Mouse (Mus musculus) forebrain, embryonic 13.5 days (tissue): ENCODE measurements at regions not wholly inside any gene's neighbourhood (a gene's known extent, or its start where the extent isn't known, plus 50 kb on each side); places are given as distances from the start of the nearest gene placed in this dataset.

Source experiments
- ATAC-seq: fragments of 200-750 bp; cut with Nextera tagmentation; 2 replicates; pipeline ENCODE4 v1.8.0; 2017
- H3K27ac ChIP-seq: fragments of 300-500 bp; sonication (generic); 2 replicates; pipeline ENCODE4 v1.5.1; 2015; ENCODE audit warnings: inconsistent platforms, mild to moderate bottlenecking, moderate library complexity
- H3K27me3 ChIP-seq: fragments of 300-500 bp; sonication (generic); 2 replicates; pipeline ENCODE4 v1.6.1; 2015; ENCODE audit warnings: mild to moderate bottlenecking, inconsistent platforms
- H3K36me3 ChIP-seq: fragments of 300-500 bp; sonication (generic); 2 replicates; pipeline ENCODE4 v1.6.1; 2015; ENCODE audit warnings: mild to moderate bottlenecking, inconsistent platforms; ENCODE audit not compliant: poor library complexity, severe bottlenecking
- H3K4me1 ChIP-seq: fragments of 300-500 bp; sonication (generic); 2 replicates; pipeline ENCODE4 v1.6.1; 2015; ENCODE audit warnings: inconsistent platforms
- H3K4me2 ChIP-seq: fragments of 300-500 bp; sonication (generic); 2 replicates; pipeline ENCODE4 v1.6.1; 2015; ENCODE audit warnings: inconsistent platforms, mild to moderate bottlenecking, moderate library complexity
- H3K4me3 ChIP-seq: fragments of 300-500 bp; sonication (generic); 2 replicates; pipeline ENCODE4 v1.5.1; 2015; ENCODE audit warnings: mild to moderate bottlenecking, inconsistent platforms
- H3K9ac ChIP-seq: fragments of 300-500 bp; sonication (generic); 2 replicates; pipeline ENCODE4 v1.6.1; 2015; ENCODE audit warnings: mild to moderate bottlenecking, inconsistent platforms
- H3K9me3 ChIP-seq: fragments of 300-500 bp; sonication (generic); replicated peaks from 2 replicates; pipeline ENCODE4 v1.6.1; 2016; ENCODE audit warnings: inconsistent platforms
- WGBS: fragments of 180-500 bp; shearing (Covaris S2); methylation state at CpG from one replicate; pipeline ENCODE4 v1.1.7; 2015; 5-methylcytosine and 5-hydroxymethylcytosine counted together

DNA sequence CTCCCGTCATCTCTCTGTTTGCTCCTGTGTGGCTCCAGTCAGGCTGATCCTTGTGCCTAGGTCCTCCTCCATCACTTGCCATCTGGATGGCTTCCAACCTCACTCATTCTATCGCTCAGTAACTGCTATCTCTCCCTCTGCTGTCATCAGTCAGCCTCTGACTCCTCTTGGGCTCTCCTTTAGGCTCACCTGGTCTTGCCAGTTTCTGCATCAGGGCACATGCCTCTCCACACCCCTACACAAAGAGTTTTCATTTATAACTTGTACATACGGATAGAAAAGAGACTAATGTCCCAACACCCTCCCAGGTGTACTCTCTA lies 2664.7 kb upstream of the Lrrc6 start:
- WGBS, result 82% methylated on average over 3 of the region's 3 CpGs
- no peak overlapping the region for H3K27ac ChIP-seq
- no peak overlapping the region for H3K4me3 ChIP-seq
- H3K4me1 ChIP-seq, result no peaks in the 10 kb centered on the region
- no peak overlapping the region for H3K4me2 ChIP-seq
- H3K9ac ChIP-seq, result no peak overlapping the region
- H3K27me3 ChIP-seq, result no peaks in the 10 kb centered on the region
- no peak for ATAC-seq
- H3K9me3 ChIP-seq, result no peaks in the 10 kb centered on the region
- H3K36me3 ChIP-seq, result no peaks in the 10 kb centered on the region

DNA sequence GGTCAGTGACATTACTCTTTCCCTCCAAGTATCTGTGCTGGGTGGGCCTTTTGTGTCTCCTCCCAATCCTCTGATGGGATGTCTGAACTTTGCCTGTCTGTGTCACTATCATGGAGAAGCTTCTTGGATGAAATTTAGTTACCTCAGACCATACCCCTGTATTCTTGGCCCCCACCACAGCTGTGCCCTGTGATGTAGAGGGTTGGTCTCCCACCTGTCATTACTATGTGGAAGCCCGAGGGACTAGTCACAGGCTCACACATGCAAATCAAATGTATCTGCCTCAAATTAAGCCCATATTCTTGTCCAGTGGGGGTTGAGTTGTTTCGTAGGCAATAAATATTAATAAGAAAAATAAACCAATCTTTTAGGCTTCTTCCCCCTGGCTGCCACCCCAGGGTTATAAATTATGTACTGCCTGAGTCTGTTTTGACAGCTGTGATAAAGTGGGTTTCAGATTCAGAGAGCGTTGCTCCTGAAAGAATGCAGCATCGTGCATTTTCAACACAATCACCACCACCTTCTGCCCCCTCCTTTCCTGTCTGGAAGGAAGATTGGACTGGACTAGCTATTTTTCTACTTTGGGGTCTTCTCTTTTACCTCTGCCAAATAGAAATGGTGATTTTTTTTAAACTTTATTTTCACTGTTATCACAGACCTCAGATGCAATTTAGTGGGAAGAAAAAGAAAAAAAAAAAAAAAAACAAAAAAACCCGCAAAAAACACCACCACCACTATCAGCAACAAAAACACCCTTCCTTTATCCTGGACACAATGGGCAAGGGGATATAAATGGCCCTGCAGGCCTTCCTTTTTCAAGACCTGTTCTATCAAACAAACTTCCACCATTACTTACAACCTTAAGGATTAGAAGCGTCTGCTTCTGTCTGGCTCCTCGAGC lies 2664.1 kb upstream of the Lrrc6 start:
- peak; percentile 70 for ATAC-seq
- Histone ChIP-seq H3K4me1 (no peaks in the 10 kb centered on the region), H3K9ac (no peak overlapping the region), H3K4me3 (no peak overlapping the region), H3K36me3 (no peaks in the 10 kb centered on the region), H3K27ac (no peak overlapping the region), H3K27me3 (no peaks in the 10 kb centered on the region), H3K9me3 (no peaks in the 10 kb centered on the region), H3K4me2 (no peak overlapping the region)
- WGBS, result 67% methylated on average over 7 of the region's 7 CpGs

DNA sequence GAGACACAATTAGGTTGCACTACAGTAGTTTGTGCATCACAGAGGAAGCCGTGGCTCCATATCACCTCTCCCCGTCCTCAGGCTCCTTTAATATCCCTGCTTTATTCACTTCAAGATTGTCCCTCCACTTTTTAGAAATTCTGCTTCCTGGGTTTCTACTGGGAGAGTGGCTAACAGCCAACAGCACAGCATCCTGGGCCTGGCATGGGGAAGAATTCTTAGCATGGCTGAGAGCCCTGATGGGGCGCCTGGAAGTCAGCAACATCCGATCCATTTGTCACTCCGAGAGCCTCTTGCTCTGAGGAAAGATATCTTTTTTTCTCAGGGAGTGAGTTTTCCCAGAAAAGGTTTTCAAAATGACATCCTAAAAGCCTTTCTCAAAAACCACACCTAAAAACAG lies 2660.3 kb upstream of the Lrrc6 start:
- WGBS, result 79% methylated on average over 5 of the region's 5 CpGs
- Histone ChIP-seq H3K9ac (no peak overlapping the region), H3K27ac (no peak overlapping the region), H3K4me1 (no peaks in the 10 kb centered on the region), H3K9me3 (no peaks in the 10 kb centered on the region), H3K4me3 (no peak overlapping the region), H3K36me3 (no peaks in the 10 kb centered on the region), H3K4me2 (no peak overlapping the region), H3K27me3 (no peaks in the 10 kb centered on the region)
- no peak for ATAC-seq

DNA sequence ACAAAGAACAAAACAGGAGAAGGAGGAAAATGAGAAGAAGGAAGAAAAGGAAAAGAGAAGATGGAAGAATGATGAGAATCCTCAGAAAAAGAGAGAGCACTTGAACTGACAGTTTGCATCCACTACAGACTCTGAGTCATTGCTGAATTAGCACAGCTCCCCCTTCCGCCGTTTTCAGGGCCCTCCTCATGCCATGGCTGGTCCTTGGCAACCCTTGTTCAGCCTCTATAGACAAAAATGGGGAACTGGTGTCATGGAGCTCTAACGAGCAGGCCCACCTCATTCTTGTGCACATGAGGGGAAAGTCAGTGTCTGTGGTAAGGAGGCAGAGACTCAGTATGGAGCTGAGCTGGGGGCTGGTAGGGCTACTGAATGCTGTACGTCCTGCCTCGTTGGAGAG lies 2657.4 kb upstream of the Lrrc6 start:
- no peaks in the 10 kb centered on the region for H3K36me3 ChIP-seq
- no peaks in the 10 kb centered on the region for H3K27me3 ChIP-seq
- ATAC-seq, result no peak
- WGBS, result 54% methylated on average over 5 of the region's 5 CpGs
- no peak overlapping the region for H3K27ac ChIP-seq
- no peak overlapping the region for H3K4me3 ChIP-seq
- no peaks in the 10 kb centered on the region for H3K4me1 ChIP-seq
- H3K4me2 ChIP-seq, result no peak overlapping the region
- H3K9ac ChIP-seq, result no peak overlapping the region
- no peaks in the 10 kb centered on the region for H3K9me3 ChIP-seq
